Mouse (Mus musculus) frontal cortex, adult 2 months (tissue): Measurements from ENCODE around the gene Ggta1. TPM values are rescaled to one million over a fixed set of nuclear protein-coding genes. Genes with fewer than 3 reads are reported as not detected.

ENCODE experiments used
- DNase-seq, 2 experiments: peaks; one replicate each; pipeline ENCODE4 v3.0.0; 2022; ENCODE audit warnings: low spot score in 1 of 2; ENCODE audit errors: extremely low spot score in 1 of 2
- polyA plus RNA-seq: library from polyadenylated mRNA; depleted of rRNA; stranded (reverse); fragments of >200 nt; gene quantifications from 2 replicates; pipeline ENCODE4 v1.2.3, GENCODE M21; 2012; rRNA removed

The Ggta1 gene
- polyA plus RNA-seq, 1 experiment, result 3.8 TPM

GRCm38 (mm10) chr2:35409466-35409865 lies 53.6 kb downstream of the Ggta1 start:
- no peak for DNase-seq

GRCm38 (mm10) chr2:35408409-35409110 lies 54.5 kb downstream of the Ggta1 start:
- DNase-seq, result no peak

- peak in 1 of 2 experiments; percentile 19 for DNase-seq
Measured at GRCm38 (mm10) chr2:35407878-35408277, 55.2 kb downstream of the Ggta1 start.

GRCm38 (mm10) chr2:35407266-35407665 lies 55.8 kb downstream of the Ggta1 start:
- no peak for DNase-seq

DNA sequence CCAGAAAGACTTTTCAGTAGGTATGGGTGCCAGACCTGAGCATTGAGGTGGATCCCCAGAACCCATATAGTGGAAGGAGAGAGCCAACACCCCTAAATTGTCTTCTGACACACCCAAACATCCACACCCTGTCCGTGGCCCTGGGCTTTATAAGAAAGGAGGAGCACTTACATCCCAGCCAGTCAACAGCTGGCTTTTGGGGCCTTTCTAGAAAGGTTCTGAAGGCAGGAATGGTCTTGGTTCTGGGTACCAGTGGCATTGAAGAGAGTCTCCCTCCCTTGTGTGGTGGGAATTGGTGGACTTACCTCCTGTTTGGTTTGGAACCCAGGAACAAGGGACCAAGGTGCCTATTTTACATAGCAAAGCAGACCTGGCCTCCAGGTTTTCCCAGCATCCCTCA lies 56.4 kb downstream of the Ggta1 start:
- DNase-seq, result no peak

DNA sequence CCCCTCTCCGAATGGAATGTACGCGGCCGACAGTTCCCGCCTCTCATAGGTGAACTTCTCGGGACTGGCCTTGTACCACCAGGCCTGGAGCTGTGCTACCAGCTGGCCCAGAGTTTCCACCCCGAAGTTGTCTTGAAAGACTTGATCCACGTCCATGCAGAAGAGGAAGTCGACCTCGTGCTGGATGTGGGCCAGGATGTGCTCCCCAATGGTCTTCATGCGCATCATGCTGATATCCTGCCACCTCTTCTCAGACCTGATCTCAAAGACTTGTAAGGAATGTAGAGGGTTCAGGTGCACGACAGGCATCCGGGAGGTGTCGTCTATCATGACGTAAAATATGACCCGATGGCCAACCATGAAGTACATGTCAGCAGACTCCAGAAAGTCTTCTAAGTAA lies 60.6 kb downstream of the Ggta1 start:
- no peak for DNase-seq

- DNase-seq, result no peak
Measured at GRCm38 (mm10) chr2:35400739-35401138, 62.3 kb downstream of the Ggta1 start.

GRCm38 (mm10) chr2:35398184-35398828 lies 64.7 kb downstream of the Ggta1 start:
- no peak for DNase-seq

- DNase-seq, result peak; percentile 50 to 87
Measured at GRCm38 (mm10) chr2:35397590-35398173, 65.3 kb downstream of the Ggta1 start.

DNA sequence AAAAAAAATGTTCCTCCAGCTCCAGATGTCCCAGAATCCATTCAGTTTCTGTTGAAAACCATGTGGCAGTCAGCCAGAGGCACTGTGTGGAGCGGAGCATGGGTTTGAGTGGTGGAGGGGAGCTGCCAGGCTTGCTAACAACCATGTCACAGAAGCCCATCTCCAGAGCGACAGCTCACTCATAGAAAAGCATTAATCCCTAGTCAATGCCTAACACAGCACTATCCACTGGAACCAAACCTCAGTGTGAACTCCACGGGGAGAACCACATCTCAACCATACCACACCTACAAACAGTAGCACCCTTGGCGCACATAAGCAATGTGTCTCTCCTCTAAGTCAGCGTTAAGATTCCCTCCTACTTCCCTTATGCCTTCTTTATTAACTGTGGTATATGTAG lies 65.9 kb downstream of the Ggta1 start, which contains the start of gene 4930402F06Rik:
TSS of gene 4930402F06Rik (minus strand) at position 80 of the 400 bp plus-strand sequence.
- DNase-seq, result peak in 1 of 2 experiments; percentile 70

DNA sequence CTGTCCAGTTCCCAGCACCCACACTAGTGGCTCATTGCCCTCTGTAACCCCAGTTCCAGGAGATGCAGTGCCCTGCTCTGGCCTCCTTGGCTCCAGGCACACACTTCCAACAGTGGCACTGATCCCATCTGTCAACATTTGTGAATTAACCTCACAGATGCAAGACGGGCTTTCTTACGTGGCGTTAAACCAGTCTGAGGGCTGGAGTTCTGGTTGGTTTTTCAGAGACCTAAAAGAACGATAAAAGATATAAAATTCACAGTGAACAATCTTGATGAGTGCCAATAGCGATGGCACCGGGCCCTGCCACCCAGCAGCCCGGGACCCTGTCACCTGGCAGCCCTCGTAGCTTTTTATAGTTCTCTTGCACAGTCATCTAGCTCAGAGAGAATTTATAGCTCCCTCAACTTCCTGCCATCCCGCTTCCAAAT lies 77.6 kb downstream of the Ggta1 start:
- DNase-seq, result no peak

DNA sequence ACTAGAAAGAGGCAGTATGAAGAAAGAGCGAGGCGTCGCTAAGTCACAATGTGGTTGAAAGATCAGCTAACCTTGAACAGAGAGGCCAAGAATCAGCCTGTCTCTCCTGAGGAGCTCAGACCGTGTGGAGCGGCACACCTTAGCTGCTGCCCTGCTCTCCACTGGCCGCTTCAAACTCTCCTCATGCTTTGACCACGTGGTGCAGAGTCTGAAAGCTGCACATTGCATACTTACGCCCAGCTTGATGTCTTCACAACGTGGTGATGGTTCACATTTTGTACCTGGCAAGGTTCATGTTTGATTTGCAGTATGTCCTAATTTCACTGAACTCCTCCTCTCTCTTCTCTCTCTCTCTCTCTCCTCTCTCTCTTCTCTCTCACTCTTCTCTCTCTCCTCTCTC lies 83.7 kb downstream of the Ggta1 start:
- DNase-seq, result no peak

- no peak for DNase-seq
Measured at GRCm38 (mm10) chr2:35377600-35377999, 85.4 kb downstream of the Ggta1 start.

GRCm38 (mm10) chr2:35373003-35373402 lies 90.0 kb downstream of the Ggta1 start:
- DNase-seq, result peak in 1 of 2 experiments; percentile 13

DNA sequence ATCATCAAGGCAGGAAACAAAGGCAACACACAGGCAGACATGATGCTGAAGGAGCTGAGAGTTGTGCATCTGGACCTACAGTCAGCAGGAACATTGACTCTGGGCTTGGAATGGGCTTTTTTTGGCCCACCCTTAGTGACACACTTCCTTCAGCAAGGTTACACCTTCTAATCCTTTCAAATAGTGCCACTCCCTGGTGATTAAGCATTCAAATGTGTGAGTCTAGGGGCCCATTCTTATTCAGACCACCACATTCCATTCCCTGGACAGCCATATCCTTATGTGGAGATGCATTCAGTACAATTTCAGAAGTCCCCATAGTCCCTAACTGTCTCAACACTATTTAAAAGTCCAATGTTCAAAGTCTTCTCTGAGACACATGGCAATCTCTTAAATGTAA lies 92.3 kb downstream of the Ggta1 start:
- DNase-seq, result no peak

DNA sequence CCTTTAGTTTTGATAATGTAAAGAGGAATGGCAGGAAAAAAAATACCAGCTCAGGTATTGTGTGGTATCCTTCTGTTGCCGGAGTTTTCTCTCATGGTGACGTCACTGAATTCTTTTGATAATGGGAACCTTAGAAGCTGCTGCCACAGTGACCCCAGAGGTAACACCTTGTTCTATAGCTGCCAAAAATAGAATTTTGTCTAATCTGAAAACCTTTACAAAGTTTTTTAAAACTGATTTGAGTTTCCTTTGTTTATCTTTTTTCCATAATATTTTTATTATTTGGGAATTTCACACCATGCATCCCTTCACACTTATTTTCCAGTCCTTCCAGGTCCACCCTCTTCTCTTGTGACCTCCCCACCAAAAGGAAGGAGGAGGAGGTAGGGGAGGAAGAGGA lies 95.4 kb downstream of the Ggta1 start, which contains the start of gene 4930568D16Rik:
TSS of gene 4930568D16Rik (minus strand) at position 101 of the 400 bp plus-strand sequence.
- no peak for DNase-seq

Other genes starting within 250 kb of the Ggta1 start
- 99.2 and 99.6 TPM in 2 replicates for gene Gsn, start 206.9 kb downstream of the Ggta1 start, polyA plus RNA-seq
- gene Stom, start 126.3 kb downstream of the Ggta1 start, polyA plus RNA-seq, result 16.9 and 20.3 TPM in 2 replicates
- gene 4930568D16Rik, start 95.5 kb downstream of the Ggta1 start, polyA plus RNA-seq, result not detected in 2 replicates
- not detected in 2 replicates for gene 4930402F06Rik, start 66.1 kb downstream of the Ggta1 start, polyA plus RNA-seq
- gene Dab2ip, start 95.0 kb upstream of the Ggta1 start, polyA plus RNA-seq, result 73.9 and 77.2 TPM in 2 replicates